Mouse (Mus musculus): ENCODE results near the gene Arrb2.

Gene Arrb2

GRCm38 (mm10) chr11:70433951-70434350 lies 1.5 kb downstream of the Arrb2 start:
- H3K36me3 ChIP-seq (ENCODE audit: control insufficient read depth, insufficient read depth, low read length, poor library complexity, severe bottlenecking), result peaks cover 9% of the 10 kb centered on the region
- no peaks in the 10 kb centered on the region for H3K27me3 ChIP-seq (ENCODE audit: control insufficient read depth, insufficient read depth, low read length, poor library complexity, severe bottlenecking)
- DNase-seq (ENCODE audit: low read depth, low spot score), result no peak

GRCm38 (mm10) chr11:70435476-70435875 lies 3.0 kb downstream of the Arrb2 start:
- H3K27me3 ChIP-seq (ENCODE audit: control insufficient read depth, insufficient read depth, low read length, poor library complexity, severe bottlenecking), result no peaks in the 10 kb centered on the region
- no peak for DNase-seq (ENCODE audit: low read depth, low spot score)
- H3K36me3 ChIP-seq (ENCODE audit: control insufficient read depth, insufficient read depth, low read length, poor library complexity, severe bottlenecking), result peaks cover 15% of the 10 kb centered on the region

- DNase-seq (ENCODE audit: low read depth, low spot score), result no peak
- Histone ChIP-seq H3K36me3 (ENCODE audit: control insufficient read depth, insufficient read depth, low read length, poor library complexity, severe bottlenecking) (peaks cover 17% of the 10 kb centered on the region), H3K27me3 (ENCODE audit: control insufficient read depth, insufficient read depth, low read length, poor library complexity, severe bottlenecking) (no peaks in the 10 kb centered on the region)
Observed at GRCm38 (mm10) chr11:70437426-70437825, 5.0 kb downstream of the Arrb2 start.

- DNase-seq (ENCODE audit: low read depth, low spot score), result no peak
- Histone ChIP-seq H3K27me3 (ENCODE audit: control insufficient read depth, insufficient read depth, low read length, poor library complexity, severe bottlenecking) (no peaks in the 10 kb centered on the region), H3K36me3 (ENCODE audit: control insufficient read depth, insufficient read depth, low read length, poor library complexity, severe bottlenecking) (peaks cover 17% of the 10 kb centered on the region)
Observed at GRCm38 (mm10) chr11:70438728-70439374, 6.4 kb downstream of the Arrb2 start.

GRCm38 (mm10) chr11:70440637-70441036 lies 8.2 kb downstream of the Arrb2 start:
- no peak for DNase-seq (ENCODE audit: low read depth, low spot score)
- Histone ChIP-seq H3K36me3 (ENCODE audit: control insufficient read depth, insufficient read depth, low read length, poor library complexity, severe bottlenecking) (peaks cover 17% of the 10 kb centered on the region), H3K27me3 (ENCODE audit: control insufficient read depth, insufficient read depth, low read length, poor library complexity, severe bottlenecking) (no peaks in the 10 kb centered on the region)

- no peak for DNase-seq (ENCODE audit: low read depth, low spot score)
- Histone ChIP-seq H3K27me3 (ENCODE audit: control insufficient read depth, insufficient read depth, low read length, poor library complexity, severe bottlenecking) (no peaks in the 10 kb centered on the region), H3K36me3 (ENCODE audit: control insufficient read depth, insufficient read depth, low read length, poor library complexity, severe bottlenecking) (peaks cover 12% of the 10 kb centered on the region)
Observed at GRCm38 (mm10) chr11:70441882-70442281, 9.4 kb downstream of the Arrb2 start.

GRCm38 (mm10) chr11:70443964-70444363 lies 11.5 kb downstream of the Arrb2 start:
- peaks cover 8% of the 10 kb centered on the region for H3K36me3 ChIP-seq (ENCODE audit: control insufficient read depth, insufficient read depth, low read length, poor library complexity, severe bottlenecking)
- no peaks in the 10 kb centered on the region for H3K27me3 ChIP-seq (ENCODE audit: control insufficient read depth, insufficient read depth, low read length, poor library complexity, severe bottlenecking)
- no peak for DNase-seq (ENCODE audit: low read depth, low spot score)

GRCm38 (mm10) chr11:70444667-70445066 lies 12.2 kb downstream of the Arrb2 start:
- Histone ChIP-seq H3K27me3 (ENCODE audit: control insufficient read depth, insufficient read depth, low read length, poor library complexity, severe bottlenecking) (no peaks in the 10 kb centered on the region), H3K36me3 (ENCODE audit: control insufficient read depth, insufficient read depth, low read length, poor library complexity, severe bottlenecking) (peaks cover 6% of the 10 kb centered on the region)
- no peak for DNase-seq (ENCODE audit: low read depth, low spot score)

GRCm38 (mm10) chr11:70446756-70447155 lies 14.3 kb downstream of the Arrb2 start:
- H3K27me3 ChIP-seq (ENCODE audit: control insufficient read depth, insufficient read depth, low read length, poor library complexity, severe bottlenecking), result no peaks in the 10 kb centered on the region
- H3K36me3 ChIP-seq (ENCODE audit: control insufficient read depth, insufficient read depth, low read length, poor library complexity, severe bottlenecking), result no peaks in the 10 kb centered on the region
- DNase-seq (ENCODE audit: low read depth, low spot score), result peak; percentile 32

- peak; percentile 63 for DNase-seq (ENCODE audit: low read depth, low spot score)
- H3K36me3 ChIP-seq (ENCODE audit: control insufficient read depth, insufficient read depth, low read length, poor library complexity, severe bottlenecking), result no peaks in the 10 kb centered on the region
- no peaks in the 10 kb centered on the region for H3K27me3 ChIP-seq (ENCODE audit: control insufficient read depth, insufficient read depth, low read length, poor library complexity, severe bottlenecking)
Observed at GRCm38 (mm10) chr11:70447373-70447772, 14.9 kb downstream of the Arrb2 start.

GRCm38 (mm10) chr11:70450926-70451325 lies 18.5 kb downstream of the Arrb2 start:
- no peaks in the 10 kb centered on the region for H3K27me3 ChIP-seq (ENCODE audit: control insufficient read depth, insufficient read depth, low read length, poor library complexity, severe bottlenecking)
- no peak for DNase-seq (ENCODE audit: low read depth, low spot score)
- peaks cover 2% of the 10 kb centered on the region; the same call in 1 of the 2 replicates for H3K36me3 ChIP-seq (ENCODE audit: control insufficient read depth, insufficient read depth, low read length, poor library complexity, severe bottlenecking)

GRCm38 (mm10) chr11:70451797-70452498 lies 19.5 kb downstream of the Arrb2 start, which contains the start of gene Med11:
Gene Med11 (plus strand): TSS chr11:70451919.
- H3K36me3 ChIP-seq (ENCODE audit: control insufficient read depth, insufficient read depth, low read length, poor library complexity, severe bottlenecking), result peaks cover 2% of the 10 kb centered on the region; the same call in 1 of the 2 replicates
- peak; percentile 96 for DNase-seq (ENCODE audit: low read depth, low spot score)
- H3K27me3 ChIP-seq (ENCODE audit: control insufficient read depth, insufficient read depth, low read length, poor library complexity, severe bottlenecking), result no peaks in the 10 kb centered on the region

- peak; percentile 69 for DNase-seq (ENCODE audit: low read depth, low spot score)
- Histone ChIP-seq H3K27me3 (ENCODE audit: control insufficient read depth, insufficient read depth, low read length, poor library complexity, severe bottlenecking) (no peaks in the 10 kb centered on the region), H3K36me3 (ENCODE audit: control insufficient read depth, insufficient read depth, low read length, poor library complexity, severe bottlenecking) (peaks cover 2% of the 10 kb centered on the region; the same call in 1 of the 2 replicates)
Observed at GRCm38 (mm10) chr11:70453261-70454044, 21.0 kb downstream of the Arrb2 start.

GRCm38 (mm10) chr11:70458688-70459600 lies 26.5 kb downstream of the Arrb2 start, which contains the start of gene Zmynd15:
Gene Zmynd15 (plus strand): TSS chr11:70459433.
- H3K36me3 ChIP-seq (ENCODE audit: control insufficient read depth, insufficient read depth, low read length, poor library complexity, severe bottlenecking), result no peaks in the 10 kb centered on the region
- no peaks in the 10 kb centered on the region for H3K27me3 ChIP-seq (ENCODE audit: control insufficient read depth, insufficient read depth, low read length, poor library complexity, severe bottlenecking)
- DNase-seq (ENCODE audit: low read depth, low spot score), result no peak

Data from splenic B cell, adult 2 months (primary cell).